Mouse (Mus musculus) T-helper 17 cell (primary cell): ENCODE measurements around the gene Fam53b.
"Not testable (repeated sequence)": the region's sequence is repeated elsewhere in the genome, so short reads cannot be mapped to it uniquely, and the experiment has no call there.

ENCODE experiments used
- in situ Hi-C, 2 experiments: fragments of 300-600 bp; cut with MboI, MseI; formaldehyde crosslinking; loops; 1 replicate in 1 of 2; 2 replicates in 1 of 2; pipeline ENCODE4 v1.15.1; 2025; ENCODE audit warnings: high pct_unique_total_duplicates in 2 of 2

Fam53b gene

DNA sequence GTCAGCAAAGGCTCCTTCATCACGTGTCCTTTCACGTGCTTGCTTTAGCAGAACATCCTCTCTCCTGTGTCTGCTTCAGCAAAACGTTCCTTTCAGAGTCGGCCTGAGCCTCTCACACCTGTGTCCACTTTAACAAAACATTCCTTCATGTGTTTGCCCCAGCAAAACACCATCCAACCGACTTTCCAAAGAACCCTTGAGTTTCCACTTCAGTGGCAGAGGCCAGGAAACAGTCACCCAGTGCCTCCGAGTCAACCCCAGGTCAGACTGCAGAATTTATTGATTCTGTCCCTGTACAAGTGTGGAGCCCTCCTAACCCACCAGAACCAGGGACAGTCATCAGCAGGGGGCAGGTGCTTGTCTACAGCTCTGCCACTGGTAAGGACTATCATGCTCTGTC, 150.9 kb downstream of the Fam53b start:
- in situ Hi-C loops: not testable (repeated sequence)
